Mouse (Mus musculus) hindbrain, postnatal 0 days (tissue): ENCODE measurements around the gene Zfp93. TPM values are rescaled to one million over a fixed set of nuclear protein-coding genes. Genes with fewer than 3 reads are reported as not detected.
A peak's percentile ranks its signal among the peaks of the same experiment; 100 is the strongest.

Experiments
- ATAC-seq: fragments of 200-750 bp; cut with Nextera tagmentation; 2 replicates; pipeline ENCODE4 v1.8.0; 2017; ENCODE audit warnings: mild to moderate bottlenecking, moderate TSS enrichment, moderate library complexity
- DNase-seq: peaks from one replicate; pipeline ENCODE4 v3.0.0-alpha.2; 2015; ENCODE audit warnings: low spot score
- H3K27ac ChIP-seq: fragments of 300-500 bp; sonication (generic); 2 replicates; pipeline ENCODE4 v1.5.1; 2014; ENCODE audit warnings: mild to moderate bottlenecking
- H3K27me3 ChIP-seq: fragments of 300-500 bp; sonication (generic); 2 replicates; pipeline ENCODE4 v1.6.1; 2014; ENCODE audit warnings: low read length, mixed read lengths; ENCODE audit not compliant: insufficient read depth
- H3K36me3 ChIP-seq: fragments of 300-500 bp; sonication (generic); 2 replicates; pipeline ENCODE4 v1.6.1; 2014; ENCODE audit warnings: low read length, mixed read lengths; ENCODE audit not compliant: insufficient read depth
- H3K4me1 ChIP-seq: fragments of 300-500 bp; sonication (generic); 2 replicates; pipeline ENCODE4 v1.6.1; 2014; ENCODE audit warnings: antibody characterized with exemption, low read length, mixed read lengths; ENCODE audit not compliant: insufficient read depth
- H3K4me2 ChIP-seq: fragments of 300-500 bp; sonication (generic); 2 replicates; pipeline ENCODE4 v1.6.1; 2014; ENCODE audit warnings: low read depth, mild to moderate bottlenecking, low read length, moderate library complexity, mixed read lengths
- H3K4me3 ChIP-seq: fragments of 300-500 bp; sonication (generic); 2 replicates; pipeline ENCODE4 v1.5.1; 2014; ENCODE audit warnings: low read length
- H3K9ac ChIP-seq: fragments of 300-500 bp; sonication (generic); replicated peaks from 2 replicates; pipeline ENCODE4 v1.6.1; 2014; ENCODE audit warnings: mild to moderate bottlenecking, low read length, moderate library complexity, mixed read lengths
- H3K9me3 ChIP-seq: fragments of 300-500 bp; sonication (generic); 2 replicates; pipeline ENCODE4 v1.6.1; 2016; ENCODE audit warnings: low read length, mixed read lengths
- CTCF ChIP-seq: IDR thresholded peaks from 2 replicates; pipeline ENCODE4 v1.5.1; 2016; ENCODE audit warnings: antibody characterized with exemption, control low read depth, low read depth
- WGBS: fragments of 180-500 bp; shearing (Covaris S2); extraction: QIAGEN DNeasy Blood & Tissue Kit; methylation state at CpG from one replicate; pipeline ENCODE4 v1.1.7; 2014; 5-methylcytosine and 5-hydroxymethylcytosine counted together
- polyA plus RNA-seq: library from polyadenylated mRNA; unstranded; fragments of >200 nt; fragmentation: Nextera tagmentation; extraction: Ambion mirVana; gene quantifications from 2 replicates; pipeline ENCODE4 v1.2.1, GENCODE M21; 2015
- total RNA-seq: library from RNA; depleted of rRNA; stranded (reverse); fragments of >200 nt; gene quantifications from 2 replicates; pipeline ENCODE4 v1.2.3, GENCODE M21; 2014

Zfp93 gene
- total and polyA plus RNA-seq, 2 experiments from 2014 or later: 2.2 to 6.9 TPM

DNA sequence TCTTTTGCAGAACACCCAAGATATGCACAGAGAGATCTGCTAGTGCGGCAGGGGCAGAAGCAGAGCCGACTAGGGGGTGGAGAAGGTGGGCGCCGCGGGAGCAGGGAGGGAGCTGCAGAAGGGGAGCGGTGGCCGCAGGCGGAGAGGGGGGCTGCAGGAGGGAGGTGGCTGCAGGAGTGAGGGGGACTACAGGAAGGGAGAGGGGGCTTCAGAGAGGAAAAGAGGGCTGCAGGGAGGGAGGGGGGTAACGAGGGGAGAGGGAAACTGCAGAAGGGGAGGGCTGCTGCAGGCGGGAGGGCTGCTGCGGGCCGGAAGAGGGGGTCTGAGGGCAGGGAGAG, 28.4 kb downstream of the Zfp93 start:
- ATAC-seq (no peak), DNase-seq (no peak)
- Histone ChIP-seq H3K9ac (peak overlapping the region; percentile 86), H3K9me3 (no peaks in the 10 kb centered on the region), H3K4me3 (peak overlapping the region; percentile 72), H3K4me1 (0 out of 2 replicates have a peak, but pooled peaks cover 7% of the 10 kb centered on the region), H3K27ac (peak overlapping the region; percentile 94), H3K27me3 (no peaks in the 10 kb centered on the region), H3K4me2 (peak overlapping the region; percentile 83), H3K36me3 (peaks cover 41% of the 10 kb centered on the region)
- no peak for TF ChIP-seq CTCF
- WGBS: 0% methylated on average over 12 of the region's 12 CpGs

DNA sequence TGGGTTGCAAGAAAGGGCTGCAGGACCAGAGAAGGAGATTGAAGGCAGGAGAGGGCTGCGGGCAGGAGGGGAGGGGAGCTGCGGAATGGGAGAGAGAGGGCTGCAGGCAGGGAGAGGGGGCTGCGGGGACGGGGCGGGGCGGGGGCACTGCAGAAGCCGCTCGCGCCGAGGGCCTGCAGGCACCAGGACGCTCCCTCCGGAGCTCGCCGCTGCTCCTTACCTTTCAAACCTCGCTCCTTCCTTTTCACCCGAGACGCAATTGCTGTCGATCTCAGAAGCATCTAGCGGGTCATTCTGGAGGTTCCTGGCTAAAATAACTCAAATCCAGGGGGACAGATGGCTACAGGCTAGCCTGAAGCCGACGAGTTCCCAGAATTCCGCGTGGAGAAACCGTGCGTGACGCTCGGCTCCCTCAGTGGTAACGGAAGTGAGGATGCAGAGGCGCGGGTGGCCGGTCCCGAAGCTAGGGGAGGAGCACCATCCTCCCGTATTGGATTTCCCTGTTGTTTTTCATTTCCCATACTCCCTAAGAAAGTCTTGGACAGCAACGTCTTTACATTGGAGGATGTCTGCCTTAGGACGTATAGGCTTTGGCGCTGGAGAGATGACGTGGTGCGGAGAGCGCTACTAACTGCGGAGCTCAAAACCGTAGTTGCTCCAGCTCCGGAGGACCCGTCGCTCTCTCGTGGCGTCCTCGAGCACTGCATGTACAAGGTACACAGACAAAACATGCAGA, 28.9 kb downstream of the Zfp93 start:
- DNase-seq (peak; percentile 97), ATAC-seq (peak; percentile 94)
- peaks cover 36% of the 10 kb centered on the region for H3K36me3 ChIP-seq
- peak overlapping the region; percentile 94 for H3K27ac ChIP-seq
- H3K9me3 ChIP-seq: no peaks in the 10 kb centered on the region
- WGBS: under 1% methylated on average over 45 of the region's 47 CpGs
- H3K4me3 ChIP-seq: peak overlapping the region; percentile 72
- H3K27me3 ChIP-seq: no peaks in the 10 kb centered on the region
- H3K9ac ChIP-seq: peak overlapping the region; percentile 86
- H3K4me2 ChIP-seq: peak overlapping the region; percentile 83
- TF ChIP-seq CTCF: peak; percentile 69
- H3K4me1 ChIP-seq: 0 out of 2 replicates have a peak, but pooled peaks cover 7% of the 10 kb centered on the region

DNA sequence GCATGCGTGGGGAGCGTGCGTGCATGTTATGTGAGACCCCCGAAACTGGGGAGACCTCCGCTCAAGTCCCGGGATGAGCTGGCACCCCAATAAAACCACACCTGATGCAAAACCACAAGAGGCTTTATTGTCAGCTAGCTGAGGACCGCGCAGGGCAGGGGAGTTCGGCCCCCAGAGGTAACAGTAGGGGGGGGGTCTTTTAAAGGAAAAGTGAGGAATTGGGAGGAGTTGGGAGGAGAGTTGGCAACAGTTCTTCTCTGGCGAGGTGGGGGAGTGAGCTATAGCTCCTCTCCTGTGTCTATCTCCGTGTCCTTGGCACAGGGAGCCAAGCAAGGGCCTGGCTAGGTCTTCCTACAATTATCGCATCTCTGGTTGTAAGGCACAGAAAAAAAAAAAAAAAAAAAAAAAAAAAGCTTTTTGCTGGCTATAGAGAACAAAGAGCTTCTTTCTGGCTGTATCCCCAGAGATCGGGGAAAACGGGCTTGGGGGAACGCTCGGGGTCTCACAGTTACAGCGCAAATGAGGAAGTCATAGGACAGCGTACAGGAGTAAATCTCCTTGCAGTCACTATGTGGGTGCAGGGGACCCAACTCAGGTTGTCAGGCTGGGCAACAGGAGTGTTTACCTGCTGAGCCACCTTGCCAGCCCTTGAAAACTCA, 29.7 kb downstream of the Zfp93 start:
- 0 out of 2 replicates have a peak overlapping the region, but pooled peaks have one; percentile 94 for H3K27ac ChIP-seq
- WGBS: under 1% methylated on average over 18 of the region's 18 CpGs
- H3K36me3 ChIP-seq: peaks cover 32% of the 10 kb centered on the region
- no peaks in the 10 kb centered on the region for H3K27me3 ChIP-seq
- peak overlapping the region; percentile 50 for H3K9ac ChIP-seq
- H3K9me3 ChIP-seq: no peaks in the 10 kb centered on the region
- no peak for TF ChIP-seq CTCF
- ATAC-seq (peak; percentile 50), DNase-seq (peak; percentile 47)
- H3K4me1 ChIP-seq: 0 out of 2 replicates have a peak, but pooled peaks cover 7% of the 10 kb centered on the region
- peak overlapping the region; percentile 72 for H3K4me3 ChIP-seq
- peak overlapping the region; percentile 83 for H3K4me2 ChIP-seq

DNA sequence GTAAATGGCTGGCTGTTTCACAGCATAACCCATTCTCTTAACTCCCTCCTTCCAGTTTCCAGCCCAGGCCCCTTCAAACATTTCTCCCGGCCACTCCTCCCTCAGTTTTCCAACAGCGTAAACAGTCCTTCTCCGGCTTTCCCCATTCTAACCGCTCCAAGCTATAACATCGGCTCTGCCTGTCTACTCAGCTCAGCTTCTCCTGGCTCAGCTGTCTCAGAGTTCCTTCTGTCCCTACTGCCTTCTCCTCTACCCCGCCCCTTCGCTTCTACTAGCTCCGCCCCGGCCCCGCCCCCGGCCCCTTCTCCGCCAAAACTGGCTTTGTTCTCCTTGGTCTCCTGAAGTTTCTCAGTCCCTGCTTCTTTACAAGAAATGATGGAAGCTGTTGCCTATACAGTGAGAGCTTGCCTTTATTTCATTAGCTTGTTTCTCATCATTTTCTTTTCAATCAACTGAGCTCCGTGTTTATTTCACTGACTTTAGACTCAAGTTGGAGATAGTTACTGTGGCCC, 30.6 kb downstream of the Zfp93 start, which contains the start of gene Zfp61:
TSS of gene Zfp61 (minus strand) at position 462 of the 512 bp plus-strand sequence.
- ATAC-seq: peak; percentile 43; the same call in 1 of the 2 replicates
- TF ChIP-seq CTCF: no peak
- no peaks in the 10 kb centered on the region for H3K9me3 ChIP-seq
- H3K4me2 ChIP-seq: peak within 1 kb of the TSS; percentile 83
- DNase-seq: peak; percentile 69
- H3K27ac ChIP-seq: peak within 1 kb of the TSS; percentile 48; the same call in 1 of the 2 replicates
- peak within 1 kb of the TSS; percentile 50; the same call in 1 of the 2 replicates for H3K9ac ChIP-seq
- H3K4me3 ChIP-seq: peak within 1 kb of the TSS; percentile 72
- H3K36me3 ChIP-seq: peaks cover 28% of the 10 kb centered on the region
- WGBS: 2% methylated on average over 13 of the region's 13 CpGs
- no peaks in the 10 kb centered on the region for H3K27me3 ChIP-seq
- H3K4me1 ChIP-seq: 0 out of 2 replicates have a peak, but pooled peaks cover 7% of the 10 kb centered on the region

DNA sequence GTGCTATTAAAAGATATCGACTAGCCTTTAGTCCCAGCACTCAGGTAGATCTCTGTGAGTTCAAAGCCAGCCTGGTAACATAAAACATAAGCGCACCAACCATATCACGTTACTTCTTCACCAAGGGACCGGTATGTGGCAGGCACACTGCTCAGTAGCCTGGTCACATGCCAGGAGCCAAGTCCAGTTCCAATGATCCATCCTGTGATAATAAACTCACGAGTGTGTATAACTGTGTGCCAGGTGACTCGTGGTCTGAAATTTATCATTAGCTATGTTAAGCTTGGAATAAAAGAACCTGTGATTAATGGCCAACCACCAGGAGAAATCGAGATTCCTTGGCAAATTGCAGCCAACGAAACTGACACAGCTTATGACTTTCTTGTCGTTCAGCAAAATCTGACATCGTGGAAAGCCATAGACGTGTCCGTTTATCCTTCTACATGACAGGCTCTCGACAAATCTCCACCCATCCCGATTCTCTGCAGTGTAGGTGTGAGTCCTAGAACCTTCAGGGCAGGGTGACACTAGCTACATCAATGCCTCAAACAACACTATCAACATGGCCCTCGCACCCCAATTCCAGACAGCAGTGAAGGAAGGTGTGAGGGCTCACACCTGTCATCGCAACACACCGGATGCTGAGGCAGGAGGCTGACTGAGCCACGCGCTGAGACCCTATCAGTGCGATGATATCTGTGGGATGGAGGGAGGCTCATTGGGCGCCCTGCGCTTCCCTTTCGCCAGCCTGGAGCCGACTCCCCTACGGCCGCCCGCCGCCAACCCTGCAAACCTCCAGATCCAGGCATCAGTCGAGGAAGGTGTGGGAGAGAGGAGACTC, 45.7 kb downstream of the Zfp93 start:
- TF ChIP-seq CTCF: no peak
- ATAC-seq: no peak
- 25% methylated on average over 29 of the region's 29 CpGs for WGBS
- H3K9me3 ChIP-seq: no peaks in the 10 kb centered on the region
- peak overlapping the region; percentile 65 for H3K9ac ChIP-seq
- peak overlapping the region; percentile 78 for H3K27ac ChIP-seq
- peak overlapping the region; percentile 78 for H3K4me2 ChIP-seq
- no peaks in the 10 kb centered on the region for H3K27me3 ChIP-seq
- peaks cover 5% of the 10 kb centered on the region; the same call in 1 of the 2 replicates for H3K4me1 ChIP-seq
- H3K36me3 ChIP-seq: peaks cover 12% of the 10 kb centered on the region
- no peak for DNase-seq
- H3K4me3 ChIP-seq: peak overlapping the region; percentile 48

DNA sequence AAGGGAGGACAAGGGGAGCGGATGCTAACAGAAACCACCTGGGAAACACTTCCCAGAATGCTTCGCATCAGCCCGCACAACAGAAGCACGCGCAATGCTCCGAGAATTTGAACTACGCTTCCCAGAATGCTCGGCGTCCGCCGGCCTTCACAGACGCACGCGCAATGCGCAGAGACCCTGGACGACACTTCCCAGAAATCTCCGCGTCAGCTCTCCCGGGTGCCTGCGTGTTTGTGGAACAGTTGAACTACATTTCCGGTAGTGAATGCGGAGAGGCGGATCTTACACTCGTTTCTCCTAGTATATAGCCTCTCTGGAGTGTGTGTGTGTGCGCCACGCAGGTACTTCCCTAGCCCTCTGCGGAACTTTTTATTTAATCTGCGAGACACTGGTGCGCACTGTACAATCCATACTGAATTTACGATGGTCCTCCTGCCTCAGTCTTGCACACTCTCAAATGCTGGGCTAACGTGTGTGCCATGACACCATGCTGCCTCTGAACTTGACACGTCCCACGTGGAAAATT, 46.4 kb downstream of the Zfp93 start, which contains the start of gene Zfp94:
TSS of gene Zfp94 (minus strand) at position 100 of the 526 bp plus-strand sequence.
- H3K9me3 ChIP-seq: no peaks in the 10 kb centered on the region
- peak; percentile 98 for DNase-seq
- H3K9ac ChIP-seq: peak within 1 kb of the TSS; percentile 65
- H3K4me1 ChIP-seq: peaks cover 5% of the 10 kb centered on the region; the same call in 1 of the 2 replicates
- H3K4me2 ChIP-seq: peak within 1 kb of the TSS; percentile 78
- peak; percentile 97 for ATAC-seq
- peaks cover 7% of the 10 kb centered on the region for H3K36me3 ChIP-seq
- peak within 1 kb of the TSS; percentile 48 for H3K4me3 ChIP-seq
- H3K27ac ChIP-seq: peak within 1 kb of the TSS; percentile 78
- TF ChIP-seq CTCF: no peak
- no peaks in the 10 kb centered on the region for H3K27me3 ChIP-seq
- WGBS: under 1% methylated on average over 33 of the region's 33 CpGs
